Mouse (Mus musculus): ENCODE measurements around the gene Tmppe. TPM values are rescaled to one million over a fixed set of nuclear protein-coding genes. Genes with fewer than 3 reads are reported as not detected.
A peak's percentile ranks its signal among the peaks of the same experiment; 100 is the strongest.

Gene Tmppe
- polyA plus RNA-seq, 1 experiment from 2014 or later, result 11.3 TPM

DNA sequence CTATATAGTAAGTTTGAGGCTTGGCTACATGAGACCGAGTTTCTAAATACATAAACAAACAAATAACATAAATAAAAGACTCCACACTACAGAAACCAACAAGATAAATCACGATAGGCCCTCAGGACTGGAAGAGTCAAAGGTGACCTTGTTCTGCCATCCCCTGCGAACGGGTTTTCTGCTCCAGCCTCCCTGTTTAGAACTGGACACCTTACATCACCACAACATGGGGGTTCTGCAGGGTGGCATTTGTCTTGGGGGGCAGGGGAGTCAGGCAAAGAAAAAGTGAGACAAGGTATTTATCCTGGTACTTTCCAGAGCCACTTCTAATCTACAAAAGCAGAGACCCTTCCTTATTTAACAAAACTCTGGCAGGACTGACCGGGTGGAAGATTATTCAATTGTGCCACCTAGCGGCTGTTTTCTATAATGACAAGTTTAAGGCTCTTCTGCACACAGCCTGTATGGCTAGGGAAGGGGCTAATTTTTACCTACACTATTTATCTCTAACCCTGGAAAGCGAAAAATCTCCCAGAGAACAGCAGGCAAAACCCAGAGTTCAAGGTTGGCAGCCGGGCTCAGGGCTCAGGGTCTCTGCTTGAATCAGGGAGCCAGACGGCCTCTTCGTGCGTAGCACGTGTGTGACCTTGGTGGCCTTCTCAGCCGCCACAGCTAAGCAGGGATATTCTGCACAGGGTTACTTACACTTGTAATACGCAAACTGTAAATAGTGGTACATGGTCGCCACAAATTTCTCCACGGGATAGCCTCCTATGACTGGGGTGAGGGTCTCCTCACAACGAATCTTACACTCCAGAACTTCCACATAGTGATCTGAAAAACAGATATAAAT, 19.8 kb upstream of the Tmppe start:
- Histone ChIP-seq H3K36me3 (ENCODE audit: control insufficient read depth, insufficient read depth, low read length) (peaks cover 9% of the 10 kb centered on the region), H3K27ac (ENCODE audit: low read length) (no peak overlapping the region), H3K9ac (ENCODE audit: low read length) (no peak overlapping the region), H3K4me1 (ENCODE audit: control insufficient read depth, insufficient read depth, low read length) (no peaks in the 10 kb centered on the region), H3K4me3 (replicated peaks; ENCODE audit: low read length) (no peak overlapping the region), H3K4me2 (ENCODE audit: low read depth, low read length) (no peak overlapping the region), H3K27me3 (ENCODE audit: control insufficient read depth, insufficient read depth, low read length) (no peaks in the 10 kb centered on the region), H3K9me3 (replicated peaks; ENCODE audit: control insufficient read depth, low read length) (no peaks in the 10 kb centered on the region)
- ATAC-seq (ENCODE audit: insufficient read depth, low FRiP score), result peak; percentile 11; the same call in 1 of the 2 replicates
- 67% methylated on average over 17 of the region's 17 CpGs for WGBS

GRCm38 (mm10) chr9:114382936-114383710, 17.8 kb upstream of the Tmppe start:
- H3K27me3 ChIP-seq (ENCODE audit: control insufficient read depth, insufficient read depth, low read length), result no peaks in the 10 kb centered on the region
- ATAC-seq (ENCODE audit: insufficient read depth, low FRiP score), result no peak
- H3K9me3 ChIP-seq (replicated peaks; ENCODE audit: control insufficient read depth, low read length), result no peaks in the 10 kb centered on the region
- H3K36me3 ChIP-seq (ENCODE audit: control insufficient read depth, insufficient read depth, low read length), result peaks cover 4% of the 10 kb centered on the region
- H3K4me2 ChIP-seq (ENCODE audit: low read depth, low read length), result no peak overlapping the region
- H3K27ac ChIP-seq (ENCODE audit: low read length), result no peak overlapping the region
- no peak overlapping the region for H3K4me3 ChIP-seq (replicated peaks; ENCODE audit: low read length)
- no peak overlapping the region for H3K9ac ChIP-seq (ENCODE audit: low read length)
- H3K4me1 ChIP-seq (ENCODE audit: control insufficient read depth, insufficient read depth, low read length), result peaks cover 7% of the 10 kb centered on the region; the same call in 1 of the 2 replicates
- 88% methylated on average over 17 of the region's 17 CpGs for WGBS

DNA sequence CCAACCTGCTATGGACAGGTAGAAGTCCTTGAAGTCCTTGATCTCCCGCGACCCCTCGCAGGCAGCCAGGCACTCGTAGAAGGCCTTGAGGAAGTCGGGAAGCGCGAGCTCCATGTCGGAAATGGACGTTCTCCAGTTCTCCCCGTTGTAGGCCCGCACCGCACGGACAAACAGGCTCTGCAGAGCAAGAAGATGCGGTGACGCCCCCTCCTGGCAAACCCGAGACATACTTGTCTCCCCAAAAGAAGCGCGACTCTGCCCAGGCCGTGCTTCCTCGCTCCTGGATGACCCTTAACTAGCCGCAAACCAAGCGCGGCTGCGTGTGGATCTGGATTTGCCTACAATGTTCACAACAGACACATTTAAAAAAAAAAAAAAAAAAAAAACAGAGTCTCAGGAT, 16.2 kb upstream of the Tmppe start:
- Histone ChIP-seq H3K4me1 (ENCODE audit: control insufficient read depth, insufficient read depth, low read length) (peaks cover 14% of the 10 kb centered on the region; the same call in 1 of the 2 replicates), H3K9ac (ENCODE audit: low read length) (no peak overlapping the region), H3K27me3 (ENCODE audit: control insufficient read depth, insufficient read depth, low read length) (no peaks in the 10 kb centered on the region), H3K4me2 (ENCODE audit: low read depth, low read length) (no peak overlapping the region), H3K4me3 (replicated peaks; ENCODE audit: low read length) (no peak overlapping the region), H3K27ac (ENCODE audit: low read length) (no peak overlapping the region), H3K36me3 (ENCODE audit: control insufficient read depth, insufficient read depth, low read length) (peaks cover 4% of the 10 kb centered on the region; the same call in 1 of the 2 replicates), H3K9me3 (replicated peaks; ENCODE audit: control insufficient read depth, low read length) (no peaks in the 10 kb centered on the region)
- 89% methylated on average over 24 of the region's 24 CpGs for WGBS
- no peak for ATAC-seq (ENCODE audit: insufficient read depth, low FRiP score)

GRCm38 (mm10) chr9:114385160-114385559, 15.7 kb upstream of the Tmppe start:
- Histone ChIP-seq H3K4me1 (ENCODE audit: control insufficient read depth, insufficient read depth, low read length) (peaks cover 14% of the 10 kb centered on the region; the same call in 1 of the 2 replicates), H3K4me2 (ENCODE audit: low read depth, low read length) (no peak overlapping the region), H3K27me3 (ENCODE audit: control insufficient read depth, insufficient read depth, low read length) (no peaks in the 10 kb centered on the region), H3K9me3 (replicated peaks; ENCODE audit: control insufficient read depth, low read length) (no peaks in the 10 kb centered on the region), H3K36me3 (ENCODE audit: control insufficient read depth, insufficient read depth, low read length) (peaks cover 4% of the 10 kb centered on the region; the same call in 1 of the 2 replicates), H3K27ac (ENCODE audit: low read length) (no peak overlapping the region), H3K9ac (ENCODE audit: low read length) (no peak overlapping the region), H3K4me3 (replicated peaks; ENCODE audit: low read length) (no peak overlapping the region)
- no peak for ATAC-seq (ENCODE audit: insufficient read depth, low FRiP score)
- WGBS, result 94% methylated on average over 10 of the region's 10 CpGs

DNA sequence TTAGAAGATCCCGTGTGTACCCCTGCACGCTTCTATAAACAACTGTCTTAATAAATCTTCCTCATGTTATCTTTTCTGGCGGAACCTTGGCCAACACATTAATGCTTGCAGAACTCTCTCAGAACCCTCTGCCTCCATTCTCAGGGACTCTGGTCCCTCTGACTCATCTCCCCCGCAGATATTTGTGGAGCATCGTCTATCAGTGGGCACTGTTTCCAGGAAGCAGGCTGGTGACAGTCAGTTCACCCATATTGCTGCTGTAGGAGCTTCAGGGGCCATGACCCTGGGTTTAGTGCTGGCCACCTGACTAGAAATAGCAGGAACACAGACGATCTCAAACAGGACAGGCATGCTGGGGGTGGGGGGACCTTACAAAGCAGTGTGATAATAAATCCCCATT, 13.8 kb upstream of the Tmppe start:
- Histone ChIP-seq H3K27me3 (ENCODE audit: control insufficient read depth, insufficient read depth, low read length) (no peaks in the 10 kb centered on the region), H3K9ac (ENCODE audit: low read length) (no peak overlapping the region; the same call in 1 of the 2 replicates), H3K9me3 (replicated peaks; ENCODE audit: control insufficient read depth, low read length) (no peaks in the 10 kb centered on the region), H3K27ac (ENCODE audit: low read length) (no peak overlapping the region), H3K36me3 (ENCODE audit: control insufficient read depth, insufficient read depth, low read length) (peaks cover 4% of the 10 kb centered on the region; the same call in 1 of the 2 replicates), H3K4me2 (ENCODE audit: low read depth, low read length) (no peak overlapping the region), H3K4me3 (replicated peaks; ENCODE audit: low read length) (no peak overlapping the region), H3K4me1 (ENCODE audit: control insufficient read depth, insufficient read depth, low read length) (peaks cover 14% of the 10 kb centered on the region; the same call in 1 of the 2 replicates)
- no peak for ATAC-seq (ENCODE audit: insufficient read depth, low FRiP score)
- WGBS, result 37% methylated on average over 6 of the region's 6 CpGs

GRCm38 (mm10) chr9:114388288-114388687, 12.6 kb upstream of the Tmppe start:
- H3K4me1 ChIP-seq (ENCODE audit: control insufficient read depth, insufficient read depth, low read length), result peaks cover 14% of the 10 kb centered on the region; the same call in 1 of the 2 replicates
- peaks cover 4% of the 10 kb centered on the region; the same call in 1 of the 2 replicates for H3K36me3 ChIP-seq (ENCODE audit: control insufficient read depth, insufficient read depth, low read length)
- no peak overlapping the region for H3K9ac ChIP-seq (ENCODE audit: low read length)
- H3K9me3 ChIP-seq (replicated peaks; ENCODE audit: control insufficient read depth, low read length), result no peaks in the 10 kb centered on the region
- H3K27me3 ChIP-seq (ENCODE audit: control insufficient read depth, insufficient read depth, low read length), result no peaks in the 10 kb centered on the region
- H3K4me2 ChIP-seq (ENCODE audit: low read depth, low read length), result no peak overlapping the region
- 85% methylated on average over 8 of the region's 8 CpGs for WGBS
- no peak overlapping the region for H3K27ac ChIP-seq (ENCODE audit: low read length)
- H3K4me3 ChIP-seq (replicated peaks; ENCODE audit: low read length), result no peak overlapping the region
- no peak for ATAC-seq (ENCODE audit: insufficient read depth, low FRiP score)

- Histone ChIP-seq H3K9ac (ENCODE audit: low read length) (peak overlapping the region; percentile 10; the same call in 1 of the 2 replicates), H3K4me3 (replicated peaks; ENCODE audit: low read length) (no peak overlapping the region), H3K27me3 (ENCODE audit: control insufficient read depth, insufficient read depth, low read length) (no peaks in the 10 kb centered on the region), H3K9me3 (replicated peaks; ENCODE audit: control insufficient read depth, low read length) (no peaks in the 10 kb centered on the region), H3K27ac (ENCODE audit: low read length) (no peak overlapping the region; the same call in 1 of the 2 replicates), H3K36me3 (ENCODE audit: control insufficient read depth, insufficient read depth, low read length) (peaks cover 4% of the 10 kb centered on the region; the same call in 1 of the 2 replicates), H3K4me2 (ENCODE audit: low read depth, low read length) (peak overlapping the region; percentile 71; the same call in 1 of the 2 replicates), H3K4me1 (ENCODE audit: control insufficient read depth, insufficient read depth, low read length) (peaks cover 14% of the 10 kb centered on the region; the same call in 1 of the 2 replicates)
- ATAC-seq (ENCODE audit: insufficient read depth, low FRiP score), result no peak
- 64% methylated on average over 3 of the region's 3 CpGs for WGBS
Measured at GRCm38 (mm10) chr9:114388701-114389370, 12.1 kb upstream of the Tmppe start.

DNA sequence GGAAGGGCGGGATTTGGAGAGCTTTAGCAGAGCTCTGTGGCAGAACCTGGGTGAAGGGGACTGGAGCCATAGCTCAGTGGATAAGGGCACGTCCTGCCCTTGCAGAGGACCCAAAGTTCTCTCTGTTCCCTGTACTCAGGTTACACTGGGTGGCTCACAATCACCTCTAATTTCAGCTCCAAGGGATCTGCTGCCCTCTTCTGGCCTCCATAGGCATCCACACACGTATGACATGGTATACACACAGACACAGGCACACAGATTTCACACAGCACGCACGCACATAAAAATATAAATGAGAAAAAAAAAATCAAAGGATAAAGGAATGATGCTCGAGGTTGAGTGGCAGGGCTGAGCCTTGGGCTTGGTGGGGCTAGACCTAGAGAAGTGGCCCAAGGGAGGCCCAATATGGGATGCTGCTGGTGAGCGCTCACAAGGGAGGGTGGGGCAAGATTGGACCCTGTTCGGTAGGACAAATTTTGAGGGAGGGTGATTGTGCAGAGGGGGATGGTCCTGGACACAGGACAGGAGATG, 11.5 kb upstream of the Tmppe start:
- H3K36me3 ChIP-seq (ENCODE audit: control insufficient read depth, insufficient read depth, low read length), result peaks cover 4% of the 10 kb centered on the region; the same call in 1 of the 2 replicates
- peaks cover 14% of the 10 kb centered on the region; the same call in 1 of the 2 replicates for H3K4me1 ChIP-seq (ENCODE audit: control insufficient read depth, insufficient read depth, low read length)
- 76% methylated on average over 8 of the region's 8 CpGs for WGBS
- H3K4me2 ChIP-seq (ENCODE audit: low read depth, low read length), result peak overlapping the region; percentile 71
- peak overlapping the region; percentile 94; the same call in 1 of the 2 replicates for H3K27ac ChIP-seq (ENCODE audit: low read length)
- H3K9ac ChIP-seq (ENCODE audit: low read length), result peak overlapping the region; percentile 94; the same call in 1 of the 2 replicates
- H3K9me3 ChIP-seq (replicated peaks; ENCODE audit: control insufficient read depth, low read length), result no peaks in the 10 kb centered on the region
- H3K27me3 ChIP-seq (ENCODE audit: control insufficient read depth, insufficient read depth, low read length), result no peaks in the 10 kb centered on the region
- peak overlapping the region; percentile 84 for H3K4me3 ChIP-seq (replicated peaks; ENCODE audit: low read length)
- no peak for ATAC-seq (ENCODE audit: insufficient read depth, low FRiP score)
